Mouse (Mus musculus): ENCODE results near the gene Rbfox1. TPM values are rescaled to one million over a fixed set of nuclear protein-coding genes. Genes with fewer than 3 reads are reported as not detected.

Rbfox1 gene
- total and polyA plus RNA-seq, 2 experiments from 2014 or later: 129 to 214 TPM

GRCm38 (mm10) chr16:5870391-5870790, 14.8 kb upstream of the Rbfox1 start:
- DNase-seq: peak; percentile 30
- WGBS: 46% methylated on average over 3 of the region's 3 CpGs
- no peak for ATAC-seq

DNA sequence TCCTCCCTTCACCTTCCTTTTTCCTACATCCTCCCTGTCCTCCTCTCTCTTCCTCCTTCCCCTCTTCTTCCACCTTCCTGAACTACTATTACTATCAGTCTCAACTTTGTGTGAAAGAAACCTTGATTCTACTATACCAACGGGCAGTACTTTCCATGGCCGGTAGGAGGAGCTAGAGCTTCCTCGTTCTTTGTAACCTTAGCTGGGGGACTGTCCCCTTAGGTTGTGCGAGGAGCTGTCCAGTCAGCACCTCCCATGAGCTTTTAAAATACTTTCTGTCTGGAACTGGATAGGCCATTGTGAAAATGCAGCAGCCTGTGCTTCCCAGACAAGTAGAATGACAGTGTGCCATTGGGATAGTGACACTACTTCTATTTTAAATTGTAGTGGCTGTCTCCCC, 3.3 kb upstream of the Rbfox1 start:
- WGBS: 0% methylated on average over 4 of the region's 4 CpGs
- ATAC-seq: no peak
- peak; percentile 77 for TF ChIP-seq CTCF (IDR thresholded peaks at IDR 0.05; ENCODE audit: low read depth)

More at GRCm38 (mm10) chr16:5870391-5870790, 14.8 kb upstream of the Rbfox1 start:
- Histone ChIP-seq H3K36me3 (ENCODE audit: insufficient read depth) (no peaks in the 10 kb centered on the region), H3K27me3 (ENCODE audit: insufficient read depth, low read length) (no peaks in the 10 kb centered on the region), H3K27ac (ENCODE audit: low read depth, low read length) (no peak overlapping the region), H3K4me3 (ENCODE audit: low read depth, low read length) (no peak overlapping the region), H3K4me1 (ENCODE audit: insufficient read depth) (no peaks in the 10 kb centered on the region), H3K9me3 (ENCODE audit: low read length) (no peaks in the 10 kb centered on the region), H3K4me2 (ENCODE audit: low read depth) (no peak overlapping the region), H3K9ac (no peak overlapping the region)
- no peak for TF ChIP-seq CTCF (IDR thresholded peaks at IDR 0.05; ENCODE audit: low read depth)

DNA sequence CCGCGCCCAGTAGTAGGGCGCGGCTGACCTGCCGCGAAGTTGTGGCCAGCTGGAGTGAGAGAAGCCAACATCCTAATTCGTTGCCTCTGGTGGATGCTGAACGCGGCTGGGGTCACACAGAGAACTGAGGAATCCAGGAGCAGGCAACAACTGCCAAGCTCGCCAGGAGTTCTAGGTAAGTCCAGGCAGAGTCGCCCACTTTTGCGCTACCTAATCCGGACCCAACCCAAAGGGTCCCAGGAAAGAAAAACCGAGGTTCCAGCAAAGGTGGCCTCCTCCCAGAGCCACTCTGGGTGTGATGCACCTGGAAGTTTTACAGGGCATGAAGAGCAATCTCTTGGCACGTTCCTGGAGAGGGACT, 515 bp downstream of the Rbfox1 start:
- H3K4me1 ChIP-seq (ENCODE audit: insufficient read depth): peaks cover 11% of the 10 kb centered on the region; the same call in 1 of the 2 replicates
- no peak for TF ChIP-seq CTCF (IDR thresholded peaks at IDR 0.05; ENCODE audit: low read depth)
- WGBS: 6% methylated on average over 15 of the region's 15 CpGs
- no peaks in the 10 kb centered on the region for H3K36me3 ChIP-seq (ENCODE audit: insufficient read depth)
- peak overlapping the region; percentile 84 for H3K27ac ChIP-seq (ENCODE audit: low read depth, low read length)
- H3K4me3 ChIP-seq (ENCODE audit: low read depth, low read length): peak overlapping the region; percentile 63
- ATAC-seq (no peak; the same call in 1 of the 2 replicates), DNase-seq (no peak)
- H3K27me3 ChIP-seq (ENCODE audit: insufficient read depth, low read length): no peaks in the 10 kb centered on the region
- H3K9ac ChIP-seq: peak overlapping the region; percentile 84
- peak overlapping the region; percentile 72 for H3K4me2 ChIP-seq (ENCODE audit: low read depth)
- H3K9me3 ChIP-seq (ENCODE audit: low read length): no peaks in the 10 kb centered on the region

More for the DNA sequence above, 3.3 kb upstream of the Rbfox1 start:
- Histone ChIP-seq H3K27ac (ENCODE audit: low read depth, low read length) (no peak overlapping the region), H3K36me3 (ENCODE audit: insufficient read depth) (no peaks in the 10 kb centered on the region), H3K9me3 (ENCODE audit: low read length) (no peaks in the 10 kb centered on the region), H3K4me1 (ENCODE audit: insufficient read depth) (peaks cover 6% of the 10 kb centered on the region; the same call in 1 of the 2 replicates), H3K4me2 (ENCODE audit: low read depth) (no peak overlapping the region), H3K9ac (no peak overlapping the region), H3K4me3 (ENCODE audit: low read depth, low read length) (no peak overlapping the region), H3K27me3 (ENCODE audit: insufficient read depth, low read length) (no peaks in the 10 kb centered on the region)
- peak; percentile 70 for DNase-seq

DNA sequence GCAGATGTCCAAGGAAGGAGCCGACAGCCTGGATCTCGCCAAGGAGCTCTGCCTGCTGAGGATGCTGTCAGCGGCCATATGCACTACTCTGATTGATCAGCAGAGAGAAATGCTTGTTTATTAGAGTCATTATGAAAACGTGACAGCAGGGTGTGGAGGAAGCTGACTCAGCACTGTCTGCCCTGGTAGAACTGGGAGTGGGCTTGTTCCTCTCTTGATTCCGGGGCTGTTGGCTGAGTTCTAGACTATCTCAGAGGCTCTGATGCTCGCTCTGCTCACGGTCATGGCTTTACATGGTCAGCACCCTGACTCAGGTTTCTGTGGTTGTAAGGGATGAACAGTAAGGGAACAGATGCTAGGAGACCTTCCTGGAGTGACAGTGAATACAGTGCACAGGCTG, 10.4 kb downstream of the Rbfox1 start:
- Histone ChIP-seq H3K36me3 (ENCODE audit: insufficient read depth) (no peaks in the 10 kb centered on the region), H3K27ac (ENCODE audit: low read depth, low read length) (no peak overlapping the region), H3K9ac (no peak overlapping the region), H3K4me1 (ENCODE audit: insufficient read depth) (no peaks in the 10 kb centered on the region), H3K4me3 (ENCODE audit: low read depth, low read length) (no peak overlapping the region), H3K27me3 (ENCODE audit: insufficient read depth, low read length) (no peaks in the 10 kb centered on the region), H3K9me3 (ENCODE audit: low read length) (no peaks in the 10 kb centered on the region), H3K4me2 (ENCODE audit: low read depth) (no peak overlapping the region)
- WGBS: 73% methylated on average over 7 of the region's 7 CpGs
- DNase-seq (no peak), ATAC-seq (no peak)
- no peak for TF ChIP-seq CTCF (IDR thresholded peaks at IDR 0.05; ENCODE audit: low read depth)

DNA sequence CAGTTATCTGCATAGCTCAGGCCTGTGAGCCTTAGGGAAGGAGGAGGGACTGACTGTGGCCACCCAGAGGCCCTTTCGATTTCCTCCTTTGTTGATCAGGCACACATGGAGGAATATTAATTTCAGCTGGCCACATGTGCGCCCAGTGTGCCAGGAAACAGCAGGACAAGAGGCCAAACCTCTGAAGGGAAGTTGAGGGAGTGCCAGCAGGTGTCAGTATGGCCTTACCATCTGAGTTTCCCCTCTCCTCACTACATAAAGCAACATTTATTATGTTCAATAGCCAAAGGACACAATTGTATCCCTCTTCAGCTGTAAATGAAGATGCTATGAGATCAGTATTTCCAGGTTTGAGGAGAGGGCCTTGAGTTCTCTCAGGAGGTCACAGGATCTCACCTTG, 13.2 kb downstream of the Rbfox1 start:
- Histone ChIP-seq H3K36me3 (ENCODE audit: insufficient read depth) (no peaks in the 10 kb centered on the region), H3K9me3 (ENCODE audit: low read length) (no peaks in the 10 kb centered on the region), H3K4me1 (ENCODE audit: insufficient read depth) (no peaks in the 10 kb centered on the region), H3K9ac (no peak overlapping the region), H3K27ac (ENCODE audit: low read depth, low read length) (no peak overlapping the region), H3K4me2 (ENCODE audit: low read depth) (no peak overlapping the region), H3K27me3 (ENCODE audit: insufficient read depth, low read length) (no peaks in the 10 kb centered on the region), H3K4me3 (ENCODE audit: low read depth, low read length) (no peak overlapping the region)
- ATAC-seq (no peak), DNase-seq (no peak)
- 48% methylated on average over 2 of the region's 2 CpGs for WGBS
- TF ChIP-seq CTCF (IDR thresholded peaks at IDR 0.05; ENCODE audit: low read depth): peak; percentile 56

DNA sequence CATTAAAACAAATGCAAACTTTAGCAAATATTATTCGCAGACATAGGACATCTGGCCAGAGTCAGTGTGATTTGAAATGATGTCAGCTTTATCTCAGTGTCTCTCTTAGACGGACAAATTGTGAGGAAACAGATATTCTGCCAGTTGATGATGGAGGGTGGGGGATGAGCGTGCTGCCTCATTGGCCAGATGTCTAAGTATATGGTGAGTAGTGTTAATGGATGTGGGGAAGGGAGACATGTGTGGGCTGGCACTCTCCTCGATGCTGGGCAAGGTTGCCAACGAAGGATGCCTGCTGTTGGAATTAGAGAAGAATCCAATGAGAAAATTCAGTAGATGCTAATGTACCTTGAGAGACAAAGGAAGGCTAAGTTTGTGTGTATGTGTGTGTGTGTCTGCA, 25.6 kb downstream of the Rbfox1 start:
- ATAC-seq (peak; percentile 32; the same call in 1 of the 2 replicates), DNase-seq (peak; percentile 41)
- no peak overlapping the region for H3K27ac ChIP-seq (ENCODE audit: low read depth, low read length)

GRCm38 (mm10) chr16:5911880-5912327, 26.7 kb downstream of the Rbfox1 start:
- no peak overlapping the region for H3K9ac ChIP-seq
- H3K4me2 ChIP-seq (ENCODE audit: low read depth): no peak overlapping the region
- no peaks in the 10 kb centered on the region for H3K27me3 ChIP-seq (ENCODE audit: insufficient read depth, low read length)
- ATAC-seq (peak; percentile 87), DNase-seq (peak; percentile 69)
- H3K27ac ChIP-seq (ENCODE audit: low read depth, low read length): peak overlapping the region; percentile 57
- no peak overlapping the region for H3K4me3 ChIP-seq (ENCODE audit: low read depth, low read length)
- H3K4me1 ChIP-seq (ENCODE audit: insufficient read depth): no peaks in the 10 kb centered on the region
- no peaks in the 10 kb centered on the region for H3K9me3 ChIP-seq (ENCODE audit: low read length)
- 10% methylated on average over 2 of the region's 2 CpGs for WGBS
- H3K36me3 ChIP-seq (ENCODE audit: insufficient read depth): no peaks in the 10 kb centered on the region
- TF ChIP-seq CTCF (IDR thresholded peaks at IDR 0.05; ENCODE audit: low read depth): no peak

More for the DNA sequence above, 25.6 kb downstream of the Rbfox1 start:
- no peak overlapping the region for H3K4me2 ChIP-seq (ENCODE audit: low read depth)
- H3K36me3 ChIP-seq (ENCODE audit: insufficient read depth): no peaks in the 10 kb centered on the region
- no peaks in the 10 kb centered on the region for H3K9me3 ChIP-seq (ENCODE audit: low read length)
- WGBS: 57% methylated on average over 5 of the region's 5 CpGs
- H3K9ac ChIP-seq: no peak overlapping the region
- H3K4me3 ChIP-seq (ENCODE audit: low read depth, low read length): no peak overlapping the region
- H3K4me1 ChIP-seq (ENCODE audit: insufficient read depth): no peaks in the 10 kb centered on the region
- no peak for TF ChIP-seq CTCF (IDR thresholded peaks at IDR 0.05; ENCODE audit: low read depth)
- H3K27me3 ChIP-seq (ENCODE audit: insufficient read depth, low read length): no peaks in the 10 kb centered on the region

All from forebrain, postnatal 0 days (tissue).